ENCODE assay signal across 8 mouse cellular contexts in genomic region chr5:71699696-71700467, GRCm38 (mm10). TPM values are rescaled to one million over a fixed set of nuclear protein-coding genes. Genes with fewer than 3 reads are reported as not detected.
DNase-seq lines count a peak whose midpoint lies in the region; ATAC-seq lines count a peak whose summit lies in the region.
"Had no signal": no experiment of that assay in that cellular context is flagged by ENCODE, and none has a peak within 500 bp of the region (broad histone marks: within the 10 kb centered on the region; RNA-seq: fewer than 3 reads in every experiment).

No protein-coding gene starts in this region.

- 1% methylated on average over 19 of the region's 19 CpGs for WGBS in heart, embryonic 14.5 days

- no peaks in the 10 kb centered on the region for H3K9me3 ChIP-seq in heart, embryonic 14.5 days (ENCODE audit: control insufficient read depth, low read length)

- H3K4me1 ChIP-seq in brown adipose tissue, adult 24 weeks (ENCODE audit: control insufficient read depth, insufficient read depth, insufficient read length, low read length): 0 out of 2 replicates have a peak, but pooled peaks cover 2% of the 10 kb centered on the region
- peaks cover 3 to 7% of the 10 kb centered on the region in 2 experiments; a peak in 1 of 4 replicates for H3K4me1 ChIP-seq in heart, embryonic 14.5 days (ENCODE audit: control insufficient read depth in 2 of 2, insufficient read depth in 2 of 2, low read length in 2 of 2)

- DNase-seq in embryo, embryonic 9.5 days (ENCODE audit: extremely low spot score): peak; percentile 49
- peak; percentile 46 to 52 for DNase-seq in kidney, postnatal 25 days
- peak; percentile 18 for DNase-seq in liver
- peak; percentile 21 for DNase-seq in ovary, postnatal 14 days (ENCODE audit: low spot score)

- H3K4me2 ChIP-seq in heart, embryonic 14.5 days (ENCODE audit: low read length): peak overlapping the region; percentile 94

- no peak for ATAC-seq in heart, embryonic 14.5 days (ENCODE audit: insufficient number of reproducible peaks, insufficient read depth, low FRiP score, low read depth)
- ATAC-seq in inflammation-experienced regulatory T-cells, adult 6 months: no peak

- H3K27ac ChIP-seq in brown adipose tissue, adult 24 weeks (replicated peaks; ENCODE audit: low read depth, low read length): no peak overlapping the region
- H3K27ac ChIP-seq in heart, embryonic 14.5 days (replicated peaks in 1 of 2; ENCODE audit: control insufficient read depth in 1 of 2, insufficient read depth in 1 of 2, low read depth in 2 of 2, low read length in 2 of 2): no peak overlapping the region

- no peaks in the 10 kb centered on the region for H3K36me3 ChIP-seq in heart, embryonic 14.5 days (ENCODE audit: control insufficient read depth, insufficient read depth, low read length)

- H3K9ac ChIP-seq in heart, embryonic 14.5 days (ENCODE audit: low read length): peak overlapping the region; percentile 68

- peaks cover 10% of the 10 kb centered on the region for H3K27me3 ChIP-seq in heart, embryonic 14.5 days (ENCODE audit: control insufficient read depth, insufficient read depth, low read length)

- peak overlapping the region; percentile 51; the same call in 1 of the 2 replicates for H3K4me3 ChIP-seq in brown adipose tissue, adult 24 weeks (ENCODE audit: insufficient read depth, low read depth, low read length)
- peak overlapping the region; percentile 56 to 61 for H3K4me3 ChIP-seq in heart, embryonic 14.5 days (ENCODE audit: control insufficient read depth in 1 of 2, insufficient read depth in 1 of 2, low read depth in 1 of 2, low read length in 2 of 2)
- H3K4me3 ChIP-seq: erythroblast, embryonic 14.5 days had no signal

RNA-seq across cellular contexts. Expression of gene Gabra4, which starts 41.8 kb away (rescaled TPM):
- not detected in 2 replicates for polyA plus RNA-seq in brown adipose tissue, adult 24 weeks (2012; ENCODE audit: insufficient read depth, insufficient read length, missing spikeins)
- polyA plus RNA-seq in heart, embryonic 14.5 days (2014; fragmentation: Nextera tagmentation; extraction: Ambion mirVana): 5.2 and 6.6 TPM in 2 replicates
- polyA plus RNA-seq in inflammation-experienced regulatory T-cells, adult 6 months (2017; shearing (Covaris generic)): under 1 TPM in 1 of 3 experiments, not detected in 2; 0.26 TPM
- polyA plus RNA-seq: erythroblast, embryonic 14.5 days had no signal

RNA-seq across cellular contexts. Expression of gene Gabrb1, which starts 42.0 kb away (rescaled TPM):
- not detected in 2 replicates for polyA plus RNA-seq in brown adipose tissue, adult 24 weeks (2012; ENCODE audit: insufficient read depth, insufficient read length, missing spikeins)
- polyA plus RNA-seq in heart, embryonic 14.5 days (2014; fragmentation: Nextera tagmentation; extraction: Ambion mirVana): 0.89 and 1.1 TPM in 2 replicates
- under 1 TPM in 1 of 3 experiments, not detected in 2; 0.03 TPM for polyA plus RNA-seq in inflammation-experienced regulatory T-cells, adult 6 months (2017; shearing (Covaris generic))
- polyA plus RNA-seq: erythroblast, embryonic 14.5 days had no signal
